Mouse (Mus musculus): ENCODE measurements around the gene Thap4.

Thap4 gene

DNA sequence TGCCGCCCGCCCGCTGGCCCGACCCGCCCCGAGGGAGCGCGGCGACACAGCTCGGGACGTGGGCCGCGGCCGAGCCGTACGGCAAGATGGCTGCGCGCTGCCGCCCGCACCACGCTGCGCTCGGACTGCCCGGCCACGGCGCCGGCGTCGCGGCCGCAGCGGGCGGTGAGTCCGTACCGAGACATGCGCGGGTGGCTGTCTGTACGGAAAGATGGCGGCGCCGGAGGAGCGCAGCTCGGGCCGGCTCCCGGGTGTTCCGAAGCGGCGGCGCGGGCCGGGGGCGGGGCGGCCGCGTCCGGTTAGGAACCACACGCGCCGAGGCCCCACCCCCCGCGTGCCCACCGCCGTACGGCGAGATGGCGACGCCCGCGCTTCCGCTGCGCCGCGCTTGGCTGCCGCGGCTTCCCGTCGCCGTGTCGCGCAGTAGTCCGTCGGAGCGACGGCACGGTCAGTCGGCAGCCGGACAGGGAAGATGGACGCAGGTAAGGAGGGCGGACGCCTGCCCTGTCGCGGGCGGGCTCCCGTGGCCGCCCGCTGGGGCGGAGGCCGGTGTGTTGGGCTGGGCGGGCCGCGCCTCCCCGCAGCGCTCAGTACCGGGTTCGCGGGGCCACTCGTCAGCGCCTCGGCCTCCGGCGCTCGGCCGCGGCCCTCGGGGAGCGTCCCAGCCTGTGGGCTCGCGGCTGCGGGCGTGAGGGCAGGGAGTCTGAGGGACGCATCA lies at the start of gene Thap4:
Gene Thap4, minus strand, starts transcription at position 292 of the 718 bp plus-strand sequence.
- DNase-seq (ENCODE audit: low spot score): peak; percentile 81

DNA sequence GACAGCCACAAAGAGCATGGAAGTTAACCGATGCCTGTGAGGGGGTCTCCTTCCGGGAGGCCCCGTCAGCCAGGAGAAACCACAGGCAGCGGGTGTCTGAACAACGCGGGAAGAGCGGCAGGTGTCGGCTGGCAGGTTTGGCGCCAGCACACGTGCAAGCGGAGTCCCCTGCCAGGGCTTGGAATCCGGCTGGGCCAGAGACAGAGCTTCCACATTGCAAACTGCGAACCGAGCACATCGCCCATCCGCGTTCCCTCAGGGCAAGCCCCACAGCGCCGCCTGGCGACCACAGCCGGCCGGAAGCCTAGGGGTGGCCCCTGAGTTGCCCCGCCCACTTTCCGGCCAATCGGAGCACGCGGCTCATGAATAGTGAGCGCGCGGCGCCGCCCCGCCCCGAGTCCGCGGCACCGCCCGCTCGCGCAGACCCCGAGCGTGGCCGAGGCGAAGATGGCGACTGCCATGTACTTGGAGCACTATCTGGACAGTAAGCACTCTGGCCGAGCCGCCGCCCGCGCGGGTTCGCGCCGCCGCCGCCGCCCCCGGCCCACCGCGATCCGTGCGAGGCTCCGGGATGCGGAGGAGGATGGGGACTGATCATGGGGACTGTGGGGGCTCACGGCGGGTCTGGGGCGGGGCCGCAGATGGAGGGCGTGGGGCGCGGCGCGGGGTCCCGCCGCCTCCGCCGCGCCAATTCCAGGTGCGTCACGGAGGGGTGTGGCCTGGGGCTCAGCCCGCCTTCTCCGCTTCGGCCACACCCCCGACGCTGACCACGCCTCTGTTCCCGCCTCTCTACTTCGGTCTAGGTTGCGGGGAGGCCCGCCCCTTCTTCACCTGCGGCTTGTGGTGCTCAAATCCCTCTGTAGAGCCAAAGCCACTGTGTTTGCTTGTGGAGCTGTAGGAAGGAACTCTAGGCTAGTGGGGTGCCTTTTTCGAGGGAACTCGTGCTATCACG lies 49.2 kb upstream of the Thap4 start, which contains the start of gene Ing5:
Gene Ing5, plus strand, starts transcription at position 410 of the 952 bp plus-strand sequence.
- DNase-seq (ENCODE audit: low spot score): peak; percentile 100

DNA sequence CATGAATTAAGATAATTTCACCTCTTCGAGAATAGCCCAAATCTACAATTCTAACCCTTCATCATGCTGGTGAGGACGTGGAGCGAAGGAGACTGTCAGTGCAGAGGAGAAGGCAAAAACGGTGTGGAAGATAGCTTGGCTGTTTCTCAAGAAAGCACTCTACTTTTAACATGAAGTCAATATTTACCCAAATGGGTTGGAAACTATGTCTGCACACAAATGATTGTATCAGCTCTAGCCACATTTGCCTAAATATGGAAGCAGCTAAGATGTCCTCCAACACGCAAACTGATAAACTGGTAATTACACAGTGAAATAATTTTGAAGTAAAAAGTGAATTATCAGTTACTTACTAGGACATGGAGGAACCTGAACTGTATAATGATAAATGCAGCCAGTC lies 48.1 kb upstream of the Thap4 start:
- DNase-seq (ENCODE audit: low spot score): no peak

DNA sequence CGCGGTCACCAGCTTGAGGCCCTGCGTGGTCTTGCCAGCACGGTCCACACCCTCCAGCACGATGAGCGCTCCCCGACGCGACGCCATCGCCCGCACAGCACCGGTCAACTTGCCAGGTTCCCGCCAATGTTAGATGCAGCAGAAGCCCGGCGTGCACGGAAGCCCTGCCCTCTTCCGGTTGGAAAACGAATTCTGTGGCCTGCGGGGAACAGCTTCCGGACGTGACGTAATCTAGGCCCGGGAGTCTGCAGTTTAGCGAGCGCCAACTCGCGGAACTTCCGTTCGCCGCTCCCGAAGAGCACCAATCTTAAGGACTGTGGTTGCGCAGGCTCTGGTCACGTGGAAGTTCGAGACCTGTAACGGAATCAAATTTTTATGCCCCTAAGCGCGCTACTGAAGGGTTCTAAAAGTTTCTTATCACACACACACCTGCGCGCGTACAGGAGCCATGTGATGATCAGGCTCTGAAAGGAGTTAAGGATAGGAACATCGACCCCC lies 47.1 kb upstream of the Thap4 start, which contains the start of gene Dtymk:
Gene Dtymk, minus strand, starts transcription at position 194 of the 498 bp plus-strand sequence.
- DNase-seq (ENCODE audit: low spot score): peak; percentile 85

DNA sequence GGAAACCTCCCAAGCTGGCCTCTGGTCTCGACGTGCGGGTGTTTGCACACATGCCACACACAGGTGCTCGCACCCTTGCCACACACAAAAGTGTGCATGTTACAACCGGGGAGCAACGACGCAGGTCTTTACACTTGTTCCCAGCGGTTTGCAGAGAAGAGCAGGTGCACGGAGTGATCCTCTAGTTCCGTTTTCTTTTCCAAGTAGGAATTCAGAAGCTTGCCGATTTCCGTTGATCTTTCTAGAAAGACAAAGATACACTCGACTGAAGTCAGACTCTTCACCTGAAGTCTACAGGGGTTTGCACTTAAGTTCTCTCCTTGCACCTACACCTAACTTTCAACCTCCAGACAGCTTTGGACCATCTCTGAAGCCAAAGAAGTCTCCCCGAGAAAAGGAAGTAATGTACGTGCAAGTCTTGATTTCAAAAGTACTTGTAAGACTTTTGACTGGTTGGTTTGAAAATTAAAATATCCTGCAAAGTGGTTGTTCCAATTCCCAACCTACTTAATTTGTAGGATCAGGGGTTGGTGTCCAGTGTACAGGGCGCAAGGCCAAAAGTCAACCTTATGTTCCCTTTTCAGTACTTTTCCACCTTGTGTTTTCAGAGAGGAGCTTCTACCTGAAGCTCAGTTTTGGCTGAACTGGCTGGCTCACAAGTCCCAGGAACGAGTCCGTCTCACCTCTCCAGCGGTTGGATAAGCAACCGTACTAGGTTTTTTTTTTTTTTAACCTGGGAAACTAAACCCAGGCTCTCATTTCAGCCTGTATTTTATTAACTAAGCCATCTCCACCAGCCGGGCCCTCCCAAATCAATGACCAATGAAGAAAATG lies 46.2 kb upstream of the Thap4 start:
- no peak for DNase-seq (ENCODE audit: low spot score)

DNA sequence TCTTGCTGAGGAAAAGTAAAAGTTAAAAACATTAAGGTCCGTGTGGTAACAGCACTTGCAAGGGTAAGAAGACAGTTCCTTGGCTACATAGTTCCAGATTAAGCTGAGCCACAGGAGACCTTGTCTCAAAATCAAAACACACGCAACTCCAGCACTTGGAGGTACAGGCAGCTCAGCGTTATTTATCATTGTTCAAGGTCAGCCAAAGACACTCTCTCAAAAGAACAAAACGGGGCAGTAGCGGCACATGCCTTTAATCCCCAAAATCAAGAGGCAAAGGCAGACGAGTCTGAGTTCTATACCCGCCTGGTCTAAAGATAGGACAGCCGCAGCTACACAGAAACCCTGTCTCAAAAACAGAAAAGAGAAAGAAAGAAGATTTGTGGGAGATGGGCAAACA lies 41.2 kb upstream of the Thap4 start:
- no peak for DNase-seq (ENCODE audit: low spot score)

DNA sequence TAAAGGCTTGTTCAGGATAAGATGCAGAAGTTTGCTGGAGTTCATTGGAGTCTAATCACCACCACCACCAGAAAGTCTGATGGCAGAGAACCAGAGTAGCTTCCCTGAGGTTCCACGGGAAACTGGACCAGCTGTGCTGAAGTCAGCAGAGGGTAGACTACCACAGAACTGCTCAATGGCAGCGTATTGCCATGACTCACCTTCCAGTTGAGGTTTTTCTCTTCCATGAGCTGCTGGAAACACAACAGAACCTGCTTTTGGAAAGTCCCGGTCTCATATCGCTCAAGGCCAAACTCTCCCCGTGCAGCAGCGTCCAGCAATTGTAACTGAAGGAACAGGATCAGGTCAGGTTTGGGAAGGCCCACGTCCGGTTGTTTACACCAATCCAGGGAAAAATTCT lies 39.9 kb upstream of the Thap4 start:
- DNase-seq (ENCODE audit: low spot score): no peak

DNA sequence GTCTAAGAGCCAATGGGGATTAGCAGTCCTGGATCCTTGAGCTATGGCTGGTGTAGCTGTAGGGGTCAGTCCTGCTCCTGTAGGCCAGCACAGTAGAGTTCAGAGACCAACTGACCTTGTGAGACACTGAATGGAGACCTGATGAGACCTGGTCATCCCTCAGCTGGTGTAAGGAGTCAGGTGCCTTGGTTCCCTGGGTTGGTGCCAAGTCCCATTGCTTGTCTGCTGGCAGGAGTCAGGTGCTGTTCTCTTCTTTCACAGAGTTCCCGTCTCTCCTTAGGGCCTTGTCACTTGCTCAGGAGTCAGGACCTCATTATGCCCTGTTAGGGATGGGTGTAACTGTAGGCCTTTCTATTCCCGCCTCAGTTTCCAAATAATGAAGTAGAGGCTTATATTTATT lies 32.2 kb upstream of the Thap4 start:
- no peak for DNase-seq (ENCODE audit: low spot score)

DNA sequence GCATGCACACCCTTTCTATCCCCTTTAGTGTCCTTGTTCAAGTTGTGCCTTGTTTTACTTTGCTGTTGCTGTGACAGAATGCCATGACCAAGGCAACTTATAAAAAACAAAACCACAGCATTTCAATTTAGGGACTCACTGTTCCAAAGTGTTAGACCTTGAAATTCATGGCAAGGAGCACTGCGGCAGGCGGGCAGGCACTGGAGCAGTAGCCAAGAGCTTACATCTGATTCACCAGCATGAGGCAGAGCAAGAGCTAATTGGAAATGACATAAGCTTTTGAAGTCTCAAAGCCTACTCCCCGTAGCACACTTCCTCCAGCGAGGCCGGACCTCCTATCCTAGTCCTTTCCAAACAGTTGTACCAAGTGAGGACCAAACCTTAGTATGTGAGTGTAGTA lies 22.0 kb upstream of the Thap4 start:
- DNase-seq (ENCODE audit: low spot score): no peak

DNA sequence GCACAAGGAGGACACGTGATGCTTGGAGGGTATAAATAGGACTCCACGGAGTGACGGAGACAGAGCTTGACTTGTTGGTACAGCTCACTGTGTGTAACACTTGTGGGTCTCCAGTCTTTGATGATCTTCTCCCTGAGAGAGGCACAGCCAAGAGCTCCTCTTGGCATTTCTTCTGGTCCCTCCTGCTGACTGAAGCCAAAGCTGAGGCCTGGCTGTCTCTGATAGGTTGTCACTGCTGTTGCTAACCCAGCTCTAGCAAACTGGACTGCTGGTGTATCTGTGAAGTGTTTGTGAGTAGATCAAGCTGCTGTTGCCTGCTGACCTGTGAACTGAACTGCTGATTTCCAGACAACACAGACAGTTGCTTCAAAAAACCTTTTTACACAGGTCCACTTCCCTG lies 15.2 kb upstream of the Thap4 start:
- DNase-seq (ENCODE audit: low spot score): no peak

DNA sequence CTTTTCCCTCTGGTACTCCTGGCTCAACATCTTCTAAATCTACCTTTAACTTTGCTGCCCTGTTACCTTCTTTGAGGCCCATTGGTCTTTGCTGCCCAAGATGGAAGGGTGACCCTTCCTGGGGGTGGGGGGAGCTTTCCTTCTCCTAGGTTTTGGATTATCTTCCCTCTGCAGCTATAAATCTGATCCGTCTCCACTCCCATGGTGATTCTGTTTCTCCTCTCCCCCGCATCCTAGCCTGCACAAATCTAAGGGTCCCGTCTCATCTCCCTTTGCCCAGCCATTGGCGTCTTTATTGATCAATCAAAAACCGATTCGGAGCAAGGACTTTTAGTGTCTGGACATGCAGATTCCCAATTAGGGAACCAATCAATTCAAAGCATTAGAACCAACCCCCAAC lies 12.9 kb upstream of the Thap4 start:
- DNase-seq (ENCODE audit: low spot score): no peak

DNA sequence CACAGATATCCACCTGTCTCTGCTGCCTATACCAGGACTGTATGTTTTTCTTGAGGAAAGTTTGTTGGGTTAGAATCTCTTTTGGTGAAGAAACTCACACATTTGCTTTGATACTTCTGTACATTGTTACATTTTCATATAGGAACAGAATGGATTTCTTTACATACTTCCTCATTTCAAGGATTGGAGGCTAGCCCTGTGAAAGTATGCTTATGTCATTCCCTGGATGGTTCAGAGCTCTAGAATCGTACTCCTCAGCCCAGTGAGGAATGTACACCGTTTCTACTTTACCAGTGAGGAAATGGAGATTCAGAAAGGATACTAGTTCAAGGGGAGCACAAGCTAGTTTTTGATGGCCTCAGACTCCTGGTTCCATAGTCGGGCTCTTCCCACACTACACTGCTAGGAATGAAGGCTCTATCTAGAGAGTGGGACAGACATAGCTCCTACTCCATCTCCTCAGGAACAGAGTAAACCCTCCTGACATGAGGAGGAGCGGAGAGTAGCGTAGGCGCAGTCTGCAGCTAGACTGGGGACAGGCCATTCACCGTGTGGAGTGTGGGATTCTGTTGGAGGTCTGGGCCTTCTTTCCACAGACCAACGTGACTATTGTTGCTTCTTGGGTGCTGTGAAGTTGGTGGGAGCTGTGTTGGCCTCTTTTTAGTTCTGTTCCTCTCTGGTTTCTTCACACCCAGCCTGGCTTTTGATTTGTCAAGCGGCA lies 10.4 kb upstream of the Thap4 start:
- DNase-seq (ENCODE audit: low spot score): no peak

DNA sequence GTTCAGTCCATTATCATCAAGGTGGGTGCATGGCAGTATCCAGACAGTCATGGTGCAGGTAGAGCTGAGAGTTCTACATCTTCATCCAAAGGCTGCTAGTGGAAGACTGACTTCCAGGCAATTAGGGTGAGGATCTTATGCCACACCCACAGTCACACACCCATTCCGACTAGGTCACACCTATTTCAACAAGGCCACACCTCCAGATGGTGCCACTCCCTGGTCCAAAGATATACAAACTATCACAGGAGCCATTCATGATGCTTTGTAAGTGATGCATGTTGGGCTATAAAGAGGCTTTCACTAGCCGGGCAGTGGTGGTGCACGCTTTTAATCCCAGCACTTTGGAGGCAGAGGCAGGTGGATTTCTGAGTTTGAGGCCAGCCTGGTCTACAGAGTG lies 8.9 kb upstream of the Thap4 start:
- DNase-seq (ENCODE audit: low spot score): peak; percentile 20

DNA sequence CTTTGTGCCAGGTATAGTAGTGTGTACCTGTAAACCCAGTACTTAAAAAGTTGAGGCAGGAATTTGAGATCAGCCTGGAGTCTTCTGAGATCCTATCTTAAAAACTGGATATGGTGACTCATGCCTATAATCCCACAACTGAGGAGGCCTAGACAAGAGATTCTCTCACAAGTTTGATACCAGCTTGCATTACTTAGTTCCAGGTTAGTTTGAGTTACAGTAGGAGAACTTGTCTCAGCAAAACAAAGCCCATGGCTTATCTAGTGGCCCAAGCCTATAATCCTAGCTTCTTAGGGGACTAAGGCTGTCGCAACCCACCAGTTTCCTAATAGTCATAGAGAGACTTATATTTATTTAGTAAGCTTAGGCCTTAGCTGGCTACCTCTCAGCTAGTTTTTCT lies 5.4 kb upstream of the Thap4 start:
- no peak for DNase-seq (ENCODE audit: low spot score)

DNA sequence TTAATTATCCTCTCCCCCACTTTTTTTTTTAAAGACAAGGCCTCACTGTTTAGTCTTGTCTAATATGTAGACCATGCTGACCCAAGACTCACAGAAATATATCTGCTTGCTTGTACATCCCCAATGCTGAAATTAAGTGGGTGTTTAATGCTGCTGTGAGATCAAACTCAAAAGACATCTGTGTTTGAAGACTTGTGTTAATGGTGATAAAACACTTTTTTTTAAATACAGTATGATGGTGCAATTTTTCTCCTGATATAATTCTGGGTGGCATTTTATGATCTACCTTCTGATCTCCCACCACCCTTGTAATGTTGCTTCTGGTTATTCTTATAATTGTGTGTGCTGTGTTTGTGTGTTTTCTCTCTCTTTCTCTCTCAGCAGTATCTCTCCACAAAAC lies 1.5 kb upstream of the Thap4 start:
- no peak for DNase-seq (ENCODE audit: low spot score)

DNA sequence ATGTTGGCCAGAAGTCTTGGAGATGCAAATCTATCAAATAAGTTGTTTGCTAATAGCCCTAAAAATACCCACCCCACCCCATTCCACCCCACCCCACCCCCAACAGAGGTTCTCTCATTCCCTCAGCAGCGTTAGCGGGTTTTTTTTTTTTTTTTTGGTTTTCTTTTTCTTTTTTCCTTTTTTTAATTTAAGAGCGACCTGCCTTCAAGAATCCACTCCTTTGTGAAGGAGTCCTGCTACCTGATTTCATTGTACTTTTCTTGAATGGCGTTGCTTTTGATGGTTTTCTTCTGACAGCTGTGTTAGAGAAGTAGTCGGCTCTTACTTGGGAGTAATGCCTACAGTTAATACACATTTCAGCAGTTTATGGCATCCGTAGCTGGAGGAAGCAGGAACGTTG lies 954 bp upstream of the Thap4 start:
- DNase-seq (ENCODE audit: low spot score): no peak

DNA sequence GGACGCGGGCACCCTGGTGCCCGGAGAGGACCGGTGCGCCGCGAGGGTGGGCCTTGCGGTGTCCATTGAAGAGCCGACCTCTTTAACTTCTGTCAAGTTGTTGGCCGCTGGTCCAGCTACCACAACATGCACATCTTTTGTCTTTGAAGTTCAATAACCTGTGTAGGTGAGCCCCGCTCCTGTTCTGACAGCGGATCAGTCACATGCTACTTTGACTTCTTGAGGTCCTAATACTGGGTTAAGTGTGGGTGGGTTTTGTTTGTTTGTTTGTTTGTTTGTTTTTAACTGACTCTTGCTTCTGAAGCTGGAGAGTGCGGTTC lies 587 bp upstream of the Thap4 start:
- no peak for DNase-seq (ENCODE audit: low spot score)

DNA sequence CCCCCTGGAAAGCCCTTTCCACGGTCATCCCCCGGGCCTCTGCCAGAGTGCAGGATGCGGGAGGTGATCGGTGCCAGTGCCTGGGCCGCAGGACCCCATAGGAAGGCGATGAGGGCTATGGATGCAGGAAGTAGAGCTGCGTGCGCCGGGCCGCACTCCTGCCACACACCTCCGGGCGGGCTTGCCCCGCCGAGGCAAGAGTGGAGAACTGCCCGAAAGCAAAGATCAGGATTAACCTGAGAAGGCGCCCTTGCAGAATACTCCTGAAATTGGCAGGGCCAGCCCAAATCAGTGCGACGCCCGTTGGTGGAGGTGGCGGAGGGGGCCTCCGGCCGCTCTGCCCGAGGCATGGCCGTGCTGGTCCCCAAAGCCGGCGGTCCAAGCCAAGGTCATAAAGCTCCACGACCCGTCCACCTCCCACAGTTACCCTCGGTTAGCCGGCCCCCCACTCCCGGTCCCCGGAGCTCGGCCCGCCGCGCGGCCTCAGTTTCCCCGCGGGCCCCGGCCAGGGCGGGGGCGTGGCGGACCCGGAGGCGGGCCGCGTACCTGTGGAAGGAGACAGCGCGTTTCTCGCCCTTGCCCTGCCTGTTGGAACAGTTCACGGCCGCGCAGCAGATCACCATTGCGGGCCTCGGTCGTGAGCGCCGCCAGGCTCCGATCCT lies 622 bp downstream of the Thap4 start:
- DNase-seq (ENCODE audit: low spot score): peak; percentile 30

DNA sequence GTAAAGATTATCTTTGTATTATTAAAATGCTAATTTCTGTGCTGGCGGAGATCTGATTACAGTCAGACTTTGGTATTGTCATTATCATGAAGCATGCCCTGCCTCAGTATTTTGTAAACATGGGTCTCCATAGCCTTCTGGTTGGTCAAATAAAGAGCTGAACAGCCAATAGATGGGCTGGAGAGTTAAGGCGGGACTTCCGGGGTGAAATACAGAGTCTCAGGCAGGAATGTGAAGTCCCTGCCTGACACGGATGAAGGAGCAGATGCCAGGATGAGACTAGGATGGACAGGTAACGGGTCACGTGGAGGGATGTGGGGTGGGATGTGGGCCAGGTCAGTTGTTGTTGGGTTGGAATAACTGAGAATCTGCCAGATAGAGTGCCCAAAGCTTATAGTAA lies 3.4 kb downstream of the Thap4 start, which contains the start of gene Atg4b:
Gene Atg4b, plus strand, starts transcription at position 211 of the 400 bp plus-strand sequence.
- no peak for DNase-seq (ENCODE audit: low spot score)

DNA sequence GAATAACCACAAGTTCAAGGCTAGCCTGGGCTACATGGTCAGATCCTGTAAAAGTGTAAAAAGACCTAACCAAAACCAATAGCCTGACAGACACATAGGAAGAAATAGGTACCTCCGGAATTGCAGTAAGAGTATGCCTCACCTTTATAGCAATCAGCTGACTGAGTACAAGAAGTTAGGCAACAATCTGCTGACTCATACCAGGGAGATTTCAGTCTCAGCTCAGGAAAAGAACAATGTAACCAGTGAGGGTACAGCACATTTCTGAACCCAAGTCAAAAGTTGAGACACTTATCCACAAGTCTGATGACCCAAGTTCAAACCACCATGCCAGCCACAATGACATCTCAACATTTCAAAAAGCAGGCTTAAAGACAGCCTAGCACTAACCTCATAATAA lies 6.1 kb downstream of the Thap4 start:
- no peak for DNase-seq (ENCODE audit: low spot score)

DNA sequence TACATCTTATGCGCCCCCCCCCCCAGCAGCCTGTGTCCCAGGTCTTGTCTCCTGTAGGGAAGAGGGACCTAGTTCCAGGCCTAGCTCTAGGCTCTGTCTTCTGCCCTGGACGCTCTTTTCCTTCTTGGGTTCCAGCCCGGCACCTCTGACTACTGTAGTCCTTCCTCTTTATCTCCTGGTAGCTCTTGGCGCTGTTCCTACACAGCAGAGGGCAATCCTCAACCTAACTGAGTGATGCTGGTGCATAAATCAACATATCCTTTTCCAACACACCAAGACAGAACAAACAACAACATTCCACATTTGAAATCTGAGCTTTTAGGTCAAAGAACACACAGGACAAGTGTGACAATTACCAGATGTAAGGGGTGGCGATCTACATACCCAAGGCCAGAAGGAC lies 8.5 kb downstream of the Thap4 start:
- no peak for DNase-seq (ENCODE audit: low spot score)
